Mouse (Mus musculus): ENCODE results near the gene Ap5m1.

Gene Ap5m1

DNA sequence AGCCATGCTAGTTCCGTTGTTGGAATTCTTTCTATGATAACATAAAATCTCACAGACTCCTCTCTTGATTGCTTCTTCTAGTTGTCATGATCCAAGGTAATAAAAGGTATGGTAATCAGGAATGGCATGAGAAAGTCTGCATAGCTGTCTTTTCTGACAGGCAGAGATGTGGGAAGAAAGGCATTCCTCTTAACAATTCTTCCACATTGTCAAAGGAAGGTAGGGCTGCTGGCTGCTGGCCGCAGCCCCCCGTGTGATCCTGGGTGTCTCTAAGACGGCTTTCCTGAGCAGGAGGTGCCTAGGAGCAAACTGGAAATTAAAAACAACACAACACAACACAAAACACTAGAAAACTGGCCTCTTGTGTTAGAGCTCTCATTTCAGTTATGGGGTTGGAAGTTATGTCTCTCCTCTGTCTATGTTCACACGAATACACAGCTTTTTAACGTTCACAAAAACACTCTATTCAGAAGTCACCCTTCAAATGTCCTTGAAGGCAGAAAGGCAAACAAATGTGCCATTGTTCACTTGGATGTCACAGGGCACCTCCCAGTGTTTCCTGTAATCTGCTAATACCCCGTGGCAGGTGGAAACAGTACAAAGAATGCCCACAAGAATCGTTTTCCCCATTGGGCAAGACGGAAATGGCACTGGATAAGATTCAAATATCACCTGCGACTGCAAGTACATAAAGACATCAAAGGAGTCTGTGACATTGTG, 62.8 kb downstream of the Ap5m1 start:
- DNase-seq = no peak

- no peak for DNase-seq
Observed at GRCm38 (mm10) chr14:49132391-49132790, 66.5 kb downstream of the Ap5m1 start.

- no peak for DNase-seq
Observed at GRCm38 (mm10) chr14:49138171-49138570, 72.3 kb downstream of the Ap5m1 start.

GRCm38 (mm10) chr14:49140756-49141155, 74.9 kb downstream of the Ap5m1 start:
- DNase-seq = no peak

All from lung, postnatal 4 days (tissue).